Mouse (Mus musculus) brain, embryonic 14.5 days (tissue): ENCODE results near the gene Tfe3.

ENCODE experiments used
- CTCF ChIP-seq: fragments of 200-500 bp; IDR thresholded peaks from 2 replicates; pipeline ENCODE4 v1.5.1; 2012; ENCODE audit warnings: inconsistent platforms, mild to moderate bottlenecking, moderate library complexity, borderline replicate concordance; ENCODE audit not compliant: insufficient read depth, insufficient read length; ENCODE audit errors: extremely low read depth
- POLR2A ChIP-seq: fragments of 200-500 bp; IDR thresholded peaks from 2 replicates; pipeline ENCODE4 v1.6.1; 2012; ENCODE audit warnings: mild to moderate bottlenecking, inconsistent platforms, borderline replicate concordance; ENCODE audit not compliant: poor library complexity, insufficient read depth, insufficient read length, severe bottlenecking; ENCODE audit errors: extremely low read depth

GRCm38 (mm10) chrX:7790309-7790708 lies 27.9 kb downstream of the Tfe3 start:
- TF ChIP-seq CTCF (no peak), POLR2A (no peak)
